Mouse (Mus musculus): ENCODE measurements around the gene Gm8082. TPM values are rescaled to one million over a fixed set of nuclear protein-coding genes. Genes with fewer than 3 reads are reported as not detected.
"Not testable (repeated sequence)": the region's sequence is repeated elsewhere in the genome, so short reads cannot be mapped to it uniquely, and the experiment has no call there.

The Gm8082 gene
- not detected for total RNA-seq (2021)
- long read RNA-seq, experiment 1, result 0 reads
- long read RNA-seq, experiment 2, result 0 reads

GRCm38 (mm10) chr14:42993524-42993923, at the start of gene Gm8082:
Gm8082 (minus strand) TSS chr14:42993624.
- DNase-seq; intact Hi-C loops (cut with DNase I; ENCODE audit: low total_unique reads): not testable (repeated sequence)

DNA sequence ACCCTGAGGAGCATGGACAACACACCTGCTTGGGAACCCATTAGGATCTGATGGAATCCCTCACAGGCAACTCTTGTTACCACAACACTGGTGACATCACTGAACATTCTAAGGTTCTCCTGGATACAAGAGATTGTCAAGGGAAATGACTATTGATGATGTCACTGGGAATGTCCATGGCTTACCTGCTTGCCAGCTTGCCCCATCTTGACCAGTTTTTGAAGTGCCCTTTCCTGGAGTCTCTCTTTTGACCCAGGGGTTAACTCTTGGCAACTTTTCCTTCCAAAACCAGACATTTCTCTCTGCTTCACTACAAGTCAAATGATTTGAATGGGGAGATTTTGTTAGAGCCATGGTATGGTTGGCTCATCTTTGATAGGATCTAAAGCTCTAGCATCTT, 22.1 kb upstream of the Gm8082 start, which contains the start of gene Gm10376:
Gm10376 (minus strand) TSS at position 101 of the 400 bp plus-strand sequence.
- DNase-seq; intact Hi-C loops (cut with DNase I; ENCODE audit: low total_unique reads): not testable (repeated sequence)

Other genes with a start within 250 kb of the Gm8082 start
- gene Gm3015, start 224.8 kb downstream of the Gm8082 start, total RNA-seq (2021), result not detected
- gene Gm10377, start 195.6 kb downstream of the Gm8082 start, total RNA-seq (2021), result not detected
- gene Gm21977, start 140.1 kb downstream of the Gm8082 start, total RNA-seq (2021), result not detected
- not detected for gene Gm10376, start 22.0 kb upstream of the Gm8082 start, total RNA-seq (2021)
- gene Gm8094, start 83.0 kb upstream of the Gm8082 start, total RNA-seq (2021), result not detected
- not detected for gene Gm8104, start 107.0 kb upstream of the Gm8082 start, total RNA-seq (2021)
- gene Gm7233, start 186.2 kb upstream of the Gm8082 start, total RNA-seq (2021), result not detected
- not detected for gene Gm8122, start 241.7 kb upstream of the Gm8082 start, total RNA-seq (2021)